Mouse (Mus musculus) subcutaneous adipose tissue, adult 2 months (tissue): ENCODE data around the gene Hnrnph2. TPM values are rescaled to one million over a fixed set of nuclear protein-coding genes. Genes with fewer than 3 reads are reported as not detected.

ENCODE experiments used
- polyA plus RNA-seq: library from polyadenylated mRNA; depleted of rRNA; stranded (reverse); fragments of >200 nt; gene quantifications from 2 replicates; pipeline ENCODE4 v1.2.3, GENCODE M21; 2012; ENCODE audit warnings: low replicate concordance; rRNA removed

The Hnrnph2 gene
- 14.2 and 19.2 TPM in 2 replicates for polyA plus RNA-seq

GRCm38 (mm10) chrX:134600659-134601379 is at the start of gene Hnrnph2, which contains the start of gene Gla:
TSS of gene Hnrnph2 (plus strand) at chrX:134601179.
TSS of gene Gla (minus strand) at chrX:134601125.

GRCm38 (mm10) chrX:134582888-134583669 is 17.9 kb upstream of the Hnrnph2 start, which contains the start of gene Btk:
TSS of gene Btk (minus strand) at chrX:134583570.

GRCm38 (mm10) chrX:134585103-134586002 is 15.6 kb upstream of the Hnrnph2 start, which contains the start of gene Rpl36a:
TSS of gene Rpl36a (plus strand) at chrX:134585654.

Other genes starting within 250 kb of the Hnrnph2 start
- 0.63 and 4.4 TPM in 2 replicates for gene Drp2, start 196.6 kb upstream of the Hnrnph2 start, polyA plus RNA-seq
- gene Taf7l, start 124.7 kb upstream of the Hnrnph2 start, polyA plus RNA-seq = not detected in 2 replicates
- gene Timm8a1, start 59.3 kb upstream of the Hnrnph2 start, polyA plus RNA-seq = 2.4 and 2.6 TPM in 2 replicates
- 1.7 and 1.8 TPM in 2 replicates for gene Btk, start 17.6 kb upstream of the Hnrnph2 start, polyA plus RNA-seq
- 115 and 206 TPM in 2 replicates for gene Rpl36a, start 15.5 kb upstream of the Hnrnph2 start, polyA plus RNA-seq
- 2.1 and 3.9 TPM in 2 replicates for gene Gla, start 54 bp upstream of the Hnrnph2 start, polyA plus RNA-seq
- gene Armcx4, start 85.3 kb downstream of the Hnrnph2 start, polyA plus RNA-seq = 0.82 and 2.8 TPM in 2 replicates
- gene Armcx1, start 116.8 kb downstream of the Hnrnph2 start, polyA plus RNA-seq = 6.5 and 9.5 TPM in 2 replicates
- gene Armcx6, start 150.2 kb downstream of the Hnrnph2 start, polyA plus RNA-seq = 1.2 and 4.7 TPM in 2 replicates
- 7.6 and 12.6 TPM in 2 replicates for gene Armcx3, start 155.4 kb downstream of the Hnrnph2 start, polyA plus RNA-seq
- gene Armcx2, start 208.0 kb downstream of the Hnrnph2 start, polyA plus RNA-seq = 8.5 and 39.0 TPM in 2 replicates